Mouse (Mus musculus): Measurements from ENCODE around the gene Ttc9b.

The Ttc9b gene

GRCm38 (mm10) chr7:27687836-27688235 is 34.1 kb downstream of the Ttc9b start:
- no peak for DNase-seq (ENCODE audit: low read depth, low spot score)

DNA sequence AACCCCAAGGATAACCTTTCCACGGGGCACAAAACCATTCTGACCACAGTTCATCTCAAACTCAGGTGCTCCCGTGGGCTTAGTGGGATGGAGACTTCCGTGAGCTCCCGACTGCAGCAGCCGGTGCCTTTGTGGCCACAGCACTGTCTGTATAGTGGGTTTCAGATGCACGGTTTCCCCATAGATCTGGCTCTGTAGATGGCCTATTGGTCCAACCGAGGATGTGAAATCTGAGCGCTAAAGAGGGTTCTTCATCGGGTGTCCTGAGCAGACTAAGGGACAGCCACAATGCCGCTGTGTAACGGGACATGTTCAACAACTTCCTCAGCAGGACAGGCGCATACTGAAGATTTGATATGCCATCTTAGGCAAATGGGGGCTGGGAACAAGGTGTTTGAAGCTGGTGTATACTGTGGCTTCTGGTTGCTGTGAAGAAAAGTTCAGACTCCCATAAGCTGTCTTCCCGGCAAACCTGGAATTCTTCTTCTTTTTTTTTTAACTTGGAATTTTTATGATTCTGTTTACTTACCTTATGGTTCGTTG is 34.6 kb downstream of the Ttc9b start:
- no peak for DNase-seq (ENCODE audit: low read depth, low spot score)

GRCm38 (mm10) chr7:27688815-27689612 is 35.3 kb downstream of the Ttc9b start, which contains the start of gene Zfp607b:
TSS of gene Zfp607b (plus strand) at chr7:27689340.
- DNase-seq (ENCODE audit: low read depth, low spot score), result peak; percentile 99

- DNase-seq (ENCODE audit: low read depth, low spot score), result peak; percentile 85
Measured at GRCm38 (mm10) chr7:27691076-27691475, 37.4 kb downstream of the Ttc9b start.

DNA sequence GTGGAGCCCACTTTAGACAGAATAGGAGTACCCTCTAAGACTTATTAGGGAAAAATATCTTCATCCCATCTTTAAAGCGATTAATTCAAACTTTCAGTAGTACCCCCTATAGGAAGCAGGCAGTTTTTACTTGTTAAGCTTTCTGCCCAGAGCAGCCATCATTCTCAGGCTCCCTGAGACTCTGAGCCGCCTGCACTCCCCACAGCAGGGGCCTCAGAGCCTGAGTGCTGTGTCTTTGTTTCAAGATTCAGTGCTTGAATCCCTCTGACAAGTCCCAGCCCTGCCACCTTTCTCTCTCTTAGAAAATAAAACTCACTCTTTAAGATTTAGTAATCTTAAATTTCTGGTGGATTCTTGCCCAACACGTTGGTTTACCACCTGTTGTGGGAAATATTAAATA is 43.0 kb downstream of the Ttc9b start:
- DNase-seq (ENCODE audit: low read depth, low spot score), result peak; percentile 92
